Mouse (Mus musculus): ENCODE results near the gene Frrs1.

Frrs1 gene

DNA sequence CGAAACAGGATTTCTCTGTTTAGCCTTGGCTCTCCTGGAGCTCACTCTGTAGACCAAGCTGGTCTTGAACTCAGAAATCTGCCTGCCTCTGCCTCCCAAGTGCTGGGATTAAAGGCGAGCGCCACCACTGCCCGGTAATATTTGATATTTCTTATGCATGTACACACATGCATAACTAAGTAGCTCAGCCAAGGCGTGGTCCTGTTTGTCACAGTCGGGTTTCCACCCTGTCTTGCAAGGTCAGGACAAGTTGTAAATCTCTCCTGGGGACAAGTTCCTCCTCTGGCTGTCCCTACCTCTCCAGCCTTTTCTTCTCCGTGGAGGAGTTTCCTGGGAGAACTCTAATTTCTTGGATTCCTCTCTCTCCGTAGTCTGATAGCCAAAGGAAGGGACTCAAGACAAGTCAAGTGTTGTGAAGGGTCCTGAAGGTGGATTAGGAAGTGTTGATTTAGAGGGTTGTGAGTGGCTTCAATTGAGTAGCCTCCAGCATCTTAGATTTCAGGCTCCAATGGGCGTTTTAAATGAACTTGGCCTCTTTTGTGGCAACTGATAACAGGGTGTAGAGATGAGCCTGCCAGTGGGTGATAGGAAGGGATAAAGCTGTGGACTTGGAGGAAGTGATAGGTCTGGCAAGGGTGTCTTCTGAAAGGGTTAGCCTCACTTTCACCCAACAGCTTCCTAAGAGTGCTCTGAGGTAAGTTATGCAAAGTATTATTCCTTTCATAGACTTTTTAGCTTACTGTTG is at the start of gene Frrs1:
TSS of gene Frrs1 (plus strand) at position 524 of the 745 bp plus-strand sequence.
- in situ Hi-C loops (cut with MboI, MseI): no loop called here

DNA sequence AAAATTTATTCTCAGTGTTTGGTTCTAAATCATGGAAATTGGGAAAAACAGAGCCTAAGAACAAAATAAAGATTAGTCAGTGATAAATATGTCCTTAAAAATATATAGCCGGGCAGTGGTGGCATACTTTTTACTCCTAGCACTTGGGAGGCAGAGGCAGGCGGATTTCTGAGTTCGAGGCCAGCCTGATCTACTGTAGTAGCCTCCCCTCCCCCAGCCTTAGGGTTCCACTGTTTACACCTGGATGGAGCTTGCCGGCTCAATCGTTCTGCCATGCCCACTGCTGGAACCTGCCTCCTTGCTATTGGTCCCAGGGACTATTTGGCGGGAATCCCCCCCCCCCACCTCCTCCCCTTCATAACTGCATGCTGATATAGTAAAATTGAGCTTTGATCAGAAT is 48.9 kb upstream of the Frrs1 start:
- in situ Hi-C loops (cut with MboI, MseI): loop anchor here (5.0 kb wide), 1 partner anchor 37 kb away; no protein-coding TSS in a partner anchor

DNA sequence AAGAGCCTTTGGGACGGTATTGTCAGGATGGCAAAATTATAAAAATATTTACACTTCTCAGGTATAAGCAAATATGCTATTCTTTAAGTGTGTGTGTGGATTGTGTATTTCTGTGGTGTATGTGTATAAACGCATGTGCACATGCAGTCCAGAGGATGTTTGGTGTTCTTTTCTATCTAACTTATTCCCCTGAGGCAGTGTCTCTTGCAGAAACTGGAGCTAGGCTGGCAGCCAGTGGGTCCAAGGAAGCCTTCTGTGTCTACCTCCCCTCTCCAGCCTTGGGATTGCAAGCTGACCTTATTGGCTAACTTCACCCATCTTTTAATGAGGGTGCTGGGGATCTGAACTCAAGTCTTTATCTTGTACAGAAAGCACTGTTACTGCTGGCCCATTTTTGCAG is 46.3 kb upstream of the Frrs1 start:
- in situ Hi-C loops (cut with MboI, MseI): loop anchor here (5.0 kb wide), 1 partner anchor 34 kb away; no protein-coding TSS in a partner anchor

DNA sequence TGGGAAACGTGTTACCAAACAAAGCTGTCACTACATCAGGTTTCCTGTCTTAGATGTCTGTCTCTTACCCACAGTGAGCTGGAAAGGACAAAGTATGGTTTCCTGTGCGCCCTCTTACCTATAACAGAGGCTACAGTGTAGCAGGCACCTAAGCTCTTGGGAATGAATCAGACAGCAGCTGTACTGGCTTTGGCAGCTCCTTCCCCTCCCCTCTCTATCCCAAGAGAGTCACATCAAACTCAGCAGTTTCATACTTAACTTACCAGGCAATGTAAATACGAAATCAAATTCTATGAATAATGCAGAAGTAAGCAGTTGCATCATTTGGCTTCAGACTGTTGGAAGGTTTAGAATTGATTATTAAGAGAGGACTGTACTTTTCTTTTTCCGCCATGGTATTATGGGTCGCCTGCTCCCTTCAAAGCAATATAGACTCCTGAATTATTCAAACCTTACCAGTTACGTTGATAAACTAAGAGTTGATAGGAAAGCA is 43.9 kb upstream of the Frrs1 start:
- in situ Hi-C loops (cut with MboI, MseI): no loop called here

DNA sequence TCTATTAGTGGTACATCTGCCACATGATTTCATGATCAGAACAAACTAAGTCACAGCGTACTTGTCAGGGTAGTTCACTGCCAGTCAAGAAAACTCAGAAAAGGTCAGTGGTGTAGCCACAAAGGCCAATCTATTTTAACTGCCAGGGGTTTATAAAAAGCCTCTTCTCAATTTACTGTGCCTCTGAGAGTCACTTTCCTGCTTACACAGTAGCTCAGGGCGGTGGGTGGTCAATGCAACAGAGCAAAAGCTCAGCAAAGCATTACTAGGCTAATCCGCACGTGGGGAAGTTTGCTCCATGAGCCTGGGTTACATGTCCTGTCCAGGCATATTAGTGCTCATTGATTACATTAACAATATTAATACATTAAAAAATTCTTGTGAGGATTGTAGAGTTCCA is 43.3 kb upstream of the Frrs1 start:
- in situ Hi-C loops (cut with MboI, MseI): no loop called here

DNA sequence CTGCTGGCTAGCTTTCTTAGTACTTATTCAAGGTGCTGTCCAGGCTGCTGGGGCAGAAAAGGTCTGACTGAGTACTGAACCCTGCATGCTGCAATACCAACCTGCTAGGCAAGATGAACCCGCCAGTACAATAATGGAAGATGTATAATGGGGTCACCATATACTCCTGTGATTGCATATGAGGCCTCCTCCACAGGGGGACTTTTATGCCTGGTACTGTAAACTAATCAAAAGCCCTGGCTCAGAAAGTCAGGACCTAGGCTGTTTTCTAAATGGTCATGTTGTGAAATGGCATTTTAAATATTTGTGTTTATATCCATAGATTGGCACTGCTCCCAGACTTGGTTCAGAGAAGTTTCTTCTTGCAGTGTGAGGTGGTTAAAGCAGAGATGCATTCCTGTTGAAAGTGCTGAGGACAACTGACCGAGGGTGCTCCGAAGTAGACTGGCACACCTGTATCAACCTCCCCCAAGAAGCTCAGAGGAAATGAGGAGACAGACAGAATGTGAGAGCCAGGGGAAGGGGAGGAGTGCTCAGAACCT is 42.5 kb upstream of the Frrs1 start:
- in situ Hi-C loops (cut with MboI, MseI): no loop called here

DNA sequence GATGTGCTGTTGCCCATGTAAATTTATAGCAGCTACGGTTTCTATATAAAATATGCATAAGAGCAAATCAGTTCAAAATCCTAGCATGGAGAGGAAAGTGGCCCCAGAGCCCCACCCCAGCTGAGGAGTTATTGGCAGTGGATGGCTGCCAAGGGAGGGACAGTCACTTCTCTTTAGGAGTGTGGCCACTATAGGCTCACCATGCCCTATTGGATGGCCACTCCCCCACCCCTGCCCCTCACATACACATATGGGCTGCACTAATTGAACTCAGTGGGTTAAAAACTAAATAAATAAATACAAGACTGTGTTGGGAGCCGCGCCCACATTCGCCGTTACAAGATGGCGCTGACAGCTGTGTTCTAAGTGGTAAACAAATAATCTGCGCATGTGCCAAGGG is 42.0 kb upstream of the Frrs1 start:
- in situ Hi-C loops (cut with MboI, MseI): no loop called here

DNA sequence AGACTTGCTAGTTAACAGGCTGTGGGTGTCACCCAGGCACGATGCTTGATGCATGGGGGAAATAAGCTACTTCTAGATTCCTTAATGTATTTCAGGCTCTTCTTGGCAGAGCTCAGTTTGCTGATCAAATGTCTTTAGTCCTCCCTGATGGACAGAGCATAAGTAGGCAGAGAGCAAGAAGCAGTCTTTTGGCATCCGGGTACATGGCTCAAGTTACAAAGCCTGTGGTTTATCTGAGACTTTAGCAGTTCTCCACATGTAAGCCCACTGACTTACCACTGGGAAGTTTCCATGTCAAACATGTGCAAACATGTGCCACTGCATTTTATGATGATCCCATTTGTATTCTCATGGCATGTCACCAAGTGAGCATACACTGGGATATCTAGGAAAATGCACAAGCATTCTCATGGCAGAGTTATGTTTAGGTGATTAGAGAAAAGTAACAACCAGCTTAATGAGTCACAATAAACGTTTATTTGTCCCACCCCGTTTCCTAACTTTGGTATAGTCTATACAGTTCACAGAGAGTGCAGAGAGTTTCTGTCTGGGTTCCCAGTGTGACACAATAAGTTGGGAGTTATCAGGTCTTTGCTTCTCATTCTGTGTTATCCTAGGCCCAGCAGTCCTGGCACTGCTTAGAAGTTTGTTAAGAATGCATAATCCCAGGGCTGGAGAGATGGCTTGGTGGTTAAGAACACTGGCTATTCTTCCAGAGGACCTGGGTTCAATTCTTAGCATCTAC is 32.6 kb upstream of the Frrs1 start:
- in situ Hi-C loops (cut with MboI, MseI): no loop called here

DNA sequence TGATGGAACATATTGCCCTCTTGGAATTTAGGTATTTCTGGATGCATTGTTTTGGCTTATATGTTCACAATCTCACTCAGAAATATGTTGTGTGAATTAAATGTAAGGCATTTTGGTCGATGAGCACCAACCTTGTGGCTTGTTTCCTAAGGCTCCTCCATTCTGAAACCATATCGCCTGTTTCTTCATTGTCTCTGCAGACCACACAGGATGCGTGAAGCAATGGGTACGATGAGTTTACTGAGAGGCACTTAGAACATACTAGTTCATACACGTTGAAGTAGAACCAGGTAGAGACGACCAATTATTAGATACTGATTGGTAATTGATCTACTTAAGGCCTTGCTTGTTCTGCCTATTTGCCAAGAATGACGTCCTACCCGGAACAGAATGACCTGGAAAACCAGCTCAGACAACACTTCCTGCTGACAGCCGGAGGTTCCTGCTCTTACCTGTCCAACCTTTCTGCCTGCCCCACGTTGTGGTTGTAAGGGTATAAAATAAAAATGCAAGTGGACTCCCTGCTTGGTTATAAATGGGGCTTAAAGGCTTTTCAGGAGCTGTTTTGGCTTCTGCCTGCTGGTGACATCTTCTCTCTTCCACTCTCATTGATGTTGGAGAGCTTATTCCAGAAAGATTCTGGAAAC is 29.9 kb upstream of the Frrs1 start:
- in situ Hi-C loops (cut with MboI, MseI): no loop called here

DNA sequence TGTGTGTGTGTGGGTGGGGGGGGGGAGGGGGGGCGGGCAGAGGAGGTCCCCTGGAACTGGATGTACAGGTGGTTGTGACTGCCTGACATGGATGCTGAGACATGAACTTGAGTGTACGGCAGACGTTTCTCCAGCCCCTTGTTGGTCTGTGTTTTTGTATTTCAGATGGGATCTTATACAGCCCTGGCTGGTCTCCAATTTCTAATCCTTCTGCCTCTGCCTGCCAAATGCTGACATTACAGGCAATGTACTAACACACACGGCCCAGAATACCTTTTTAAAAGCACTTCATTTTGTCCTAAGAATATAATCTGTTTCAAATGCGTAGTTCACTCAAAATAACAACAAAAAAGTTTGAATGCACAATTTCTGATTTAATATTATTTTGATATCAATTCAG is 27.9 kb upstream of the Frrs1 start:
- in situ Hi-C loops (cut with MboI, MseI): no loop called here

DNA sequence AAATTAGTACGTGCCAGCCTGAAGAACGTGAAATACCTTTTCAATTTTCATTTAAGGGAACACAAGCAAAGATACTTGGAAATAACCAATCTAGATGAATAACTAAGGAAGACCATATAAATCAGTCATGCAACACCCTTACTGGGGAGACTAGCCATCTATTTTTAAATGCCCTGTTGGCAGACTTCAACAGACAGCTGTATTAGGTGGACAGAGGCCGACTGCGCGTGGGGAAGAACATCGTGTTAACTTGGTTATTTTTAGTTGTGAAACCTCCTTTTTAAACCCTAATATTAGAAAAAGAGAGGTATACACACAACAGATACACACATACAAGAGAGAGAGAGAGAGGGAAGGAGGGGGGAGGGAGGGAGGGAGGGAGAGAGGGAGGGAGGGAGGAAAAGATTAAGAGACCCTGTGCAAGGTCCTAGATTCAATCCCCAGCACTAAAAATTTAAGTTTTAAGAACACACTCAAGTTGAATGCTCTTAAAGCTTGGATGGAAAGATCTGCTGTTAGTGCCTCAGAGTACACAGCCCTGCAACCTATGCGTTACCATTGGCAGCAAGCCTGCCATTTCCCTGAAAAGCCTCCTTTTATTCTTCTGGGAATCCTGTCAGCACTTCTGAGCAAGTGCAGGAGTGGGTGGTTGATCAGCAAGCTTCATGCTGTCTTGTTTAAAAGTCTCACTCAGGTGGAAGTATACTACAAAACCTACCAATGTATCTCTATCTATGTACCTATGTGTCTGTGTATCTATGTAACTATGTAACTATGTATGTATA is 26.5 kb upstream of the Frrs1 start:
- in situ Hi-C loops (cut with MboI, MseI): no loop called here

DNA sequence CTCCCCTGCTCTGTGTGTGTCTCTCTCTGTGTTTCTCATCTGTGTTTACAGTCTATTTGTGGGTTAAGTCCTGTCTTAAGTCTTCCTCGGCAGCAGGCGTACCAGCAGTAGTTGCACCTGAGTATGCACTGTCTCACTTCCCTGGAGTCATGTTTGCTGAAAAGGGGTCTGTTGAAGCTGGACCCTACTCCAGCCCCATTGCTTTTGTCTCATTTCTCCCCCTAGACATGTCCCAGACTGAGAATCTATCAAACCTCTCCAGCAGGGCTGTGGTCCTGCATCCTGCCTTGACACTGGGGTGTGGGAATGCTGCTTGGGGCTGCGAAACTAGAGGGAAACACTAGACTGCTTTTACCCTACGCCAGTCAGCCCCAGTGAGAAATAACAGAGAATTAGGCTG is 25.8 kb upstream of the Frrs1 start:
- in situ Hi-C loops (cut with MboI, MseI): no loop called here

DNA sequence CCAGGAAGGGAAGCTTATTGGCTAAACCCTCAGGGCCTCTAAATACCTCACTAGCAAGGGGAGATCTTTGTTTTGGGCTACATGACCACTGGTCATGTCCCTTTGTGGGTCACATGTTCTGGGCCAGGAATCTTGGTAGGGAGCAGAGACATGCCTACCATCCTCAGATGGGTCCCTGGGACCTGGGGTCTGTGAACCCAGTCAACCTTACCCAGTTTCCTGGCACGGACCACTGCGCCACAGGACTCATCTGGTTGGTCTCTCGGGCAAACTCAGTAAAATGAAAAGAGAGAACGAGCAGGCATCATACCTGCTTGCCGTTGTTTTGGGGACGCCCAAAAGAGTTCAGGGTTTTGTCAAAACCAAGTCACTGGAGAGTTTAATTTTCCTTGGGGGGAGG is 25.0 kb upstream of the Frrs1 start:
- in situ Hi-C loops (cut with MboI, MseI): no loop called here

DNA sequence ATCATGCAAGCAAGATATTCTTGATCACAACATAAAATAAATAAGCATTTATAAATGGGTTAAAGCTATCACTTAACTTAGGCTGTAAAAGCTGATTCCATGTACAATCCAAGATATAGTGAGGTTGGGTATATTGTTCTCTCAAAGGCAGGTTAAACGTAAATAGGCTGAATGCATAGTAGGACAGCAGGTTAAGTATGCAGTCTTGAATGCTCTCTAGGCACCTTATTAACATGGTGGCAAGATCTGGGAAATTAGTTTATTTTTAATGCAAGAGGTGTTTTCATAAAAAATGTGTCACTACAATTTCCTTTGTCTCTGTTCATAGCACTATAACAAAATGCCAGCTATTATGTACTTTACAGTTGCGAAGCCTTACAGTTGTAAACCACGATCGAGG is 23.9 kb upstream of the Frrs1 start:
- in situ Hi-C loops (cut with MboI, MseI): loop anchor here (5.0 kb wide), 1 partner anchor 493 kb away; no protein-coding TSS in a partner anchor

DNA sequence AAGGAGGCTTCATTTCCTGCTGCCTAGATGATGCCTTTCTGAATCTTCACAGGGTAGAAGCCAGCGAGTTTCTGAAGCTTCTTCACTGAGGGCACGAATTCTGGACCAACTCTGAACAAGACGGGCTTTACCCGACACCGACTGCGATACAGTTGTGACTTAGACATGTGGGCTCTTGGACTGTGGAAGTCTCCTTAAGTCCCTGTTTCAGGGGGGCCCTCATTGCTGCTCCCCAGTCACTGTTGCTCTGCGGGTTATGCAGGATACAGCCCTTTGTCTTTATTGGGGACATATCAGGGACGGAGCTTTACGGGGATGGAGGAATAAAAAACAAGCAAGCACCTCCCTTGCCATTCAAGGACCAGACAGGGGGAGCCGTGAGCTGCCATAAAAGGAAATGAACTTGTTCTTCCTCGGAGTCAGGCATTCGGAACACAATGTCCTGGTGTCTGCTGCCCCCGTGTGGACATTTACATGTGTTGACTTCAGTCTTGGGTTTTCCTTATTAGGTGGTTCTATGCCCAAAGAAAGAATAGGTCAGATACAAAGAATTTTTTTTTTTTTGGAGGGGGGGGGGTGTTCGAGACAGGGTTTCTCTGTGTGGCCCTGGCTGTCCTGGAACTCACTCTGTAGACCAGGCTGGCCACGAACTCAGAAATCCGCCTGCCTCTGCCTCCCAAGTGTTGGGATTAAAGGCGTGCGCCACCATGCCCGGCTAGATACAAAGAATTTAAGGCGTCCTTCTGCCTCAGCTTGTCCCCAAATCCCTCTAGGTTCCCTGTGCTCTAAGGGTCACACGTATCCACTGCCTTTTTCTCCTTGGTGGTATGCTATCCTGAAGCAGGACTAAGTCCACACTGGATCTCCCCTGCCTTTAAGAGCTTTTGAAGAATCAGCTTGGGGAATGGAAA is 23.2 kb upstream of the Frrs1 start:
- in situ Hi-C loops (cut with MboI, MseI): loop anchor here (5.0 kb wide), 1 partner anchor 494 kb away; no protein-coding TSS in a partner anchor

DNA sequence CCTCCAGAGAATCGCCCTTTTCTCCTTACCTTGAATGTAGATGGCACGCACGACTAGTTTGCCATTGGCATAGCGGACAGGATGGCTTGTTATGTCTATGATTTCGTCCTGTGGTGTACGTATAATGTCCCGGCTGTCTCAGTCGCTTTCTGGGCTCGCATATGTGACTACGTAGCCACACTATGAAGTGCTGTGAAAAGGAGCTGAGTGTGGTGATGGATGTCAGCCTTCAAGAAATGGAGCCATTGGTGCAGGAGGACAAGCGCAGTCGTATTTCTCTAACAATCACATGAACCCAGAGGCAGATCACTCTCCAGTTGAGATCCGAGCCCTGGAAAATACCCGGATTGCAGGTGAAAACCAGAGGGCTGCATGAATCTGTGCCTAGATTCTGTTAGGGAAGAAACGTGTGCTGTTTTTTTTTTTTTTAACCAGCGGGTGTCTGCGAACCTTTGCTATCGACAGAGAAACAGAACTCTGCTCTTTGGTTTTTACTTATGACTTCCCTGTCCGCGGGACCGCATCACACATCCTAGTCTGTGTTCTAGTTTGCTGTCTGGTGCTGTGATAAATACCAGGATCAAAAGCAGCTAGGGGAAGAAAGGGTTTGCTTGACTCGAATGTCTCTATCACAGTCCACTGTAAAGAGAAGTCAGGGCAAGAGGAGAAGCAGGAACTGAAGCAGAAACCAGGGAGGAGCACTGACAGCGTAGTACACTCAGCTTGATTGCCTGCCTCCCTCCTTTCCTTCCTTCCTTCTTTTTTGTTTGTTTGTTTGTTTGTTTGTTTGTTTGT is 22.4 kb upstream of the Frrs1 start:
- in situ Hi-C loops (cut with MboI, MseI): loop anchor here (5.0 kb wide), 1 partner anchor 495 kb away; no protein-coding TSS in a partner anchor

DNA sequence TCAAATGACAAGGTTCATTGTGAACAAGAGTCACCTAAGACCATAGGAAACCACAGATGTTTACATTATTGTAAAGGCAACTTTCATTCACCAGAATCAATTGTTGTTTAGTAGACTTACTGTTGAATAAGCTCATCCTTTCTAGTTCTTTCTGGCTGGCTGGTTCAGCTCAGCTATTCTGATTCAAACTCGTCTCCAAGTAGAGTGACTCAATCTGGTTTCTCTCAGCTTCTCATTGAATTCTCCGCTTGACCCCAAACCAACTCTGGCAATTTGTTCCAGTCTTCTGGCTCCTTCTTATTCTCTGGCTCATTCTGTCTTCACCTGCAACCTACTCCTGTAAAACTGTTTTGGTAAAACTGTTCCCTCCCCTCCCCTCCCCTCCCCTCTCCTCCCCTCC is 18.0 kb upstream of the Frrs1 start:
- in situ Hi-C loops (cut with MboI, MseI): loop anchor here (5.0 to 10.0 kb wide), 2 partner anchors 94 to 1237 kb away; no protein-coding TSS in a partner anchor

DNA sequence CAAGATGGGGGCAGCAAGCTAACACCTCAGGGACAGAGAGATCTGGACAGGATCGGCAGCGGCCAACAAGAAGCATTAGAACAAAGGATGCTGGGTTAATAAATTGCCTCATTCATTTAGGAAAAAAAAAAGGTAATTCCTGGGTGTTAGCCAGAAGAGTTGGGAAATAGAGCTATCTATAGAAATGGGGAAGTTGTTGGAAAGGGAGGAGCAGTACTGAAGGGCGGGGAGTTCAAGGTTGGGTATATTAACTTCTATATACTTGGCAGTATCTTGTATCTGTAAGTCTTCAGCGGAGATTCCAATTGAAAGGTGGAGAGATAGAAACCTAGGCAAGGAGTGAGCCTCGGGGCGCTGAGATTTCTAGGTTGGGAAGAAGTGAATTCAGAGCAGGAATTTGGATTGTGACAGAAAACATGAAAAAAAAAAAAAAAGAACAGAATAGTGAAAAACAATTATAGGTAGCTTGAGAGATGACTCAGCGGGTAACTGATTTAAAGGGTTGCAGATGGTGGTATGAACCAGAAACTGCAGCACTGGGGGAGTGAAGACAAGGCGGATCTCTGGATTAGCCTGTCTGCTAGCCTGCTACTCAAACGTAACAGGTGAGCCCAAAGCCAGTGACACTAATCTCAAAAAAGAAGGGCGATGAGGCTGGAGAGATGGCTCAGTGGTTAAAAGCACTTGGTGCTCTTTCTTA is 14.2 kb upstream of the Frrs1 start:
- in situ Hi-C loops (cut with MboI, MseI): loop anchor here (5.0 to 10.0 kb wide), 3 partner anchors 33 to 1240 kb away; no protein-coding TSS in a partner anchor
